Mouse (Mus musculus) neutrophil, adult 5-6 weeks (primary cell): Measurements from ENCODE around the gene Ssc5d. TPM values are rescaled to one million over a fixed set of nuclear protein-coding genes. Genes with fewer than 3 reads are reported as not detected.
"Not testable (repeated sequence)": the region's sequence is repeated elsewhere in the genome, so short reads cannot be mapped to it uniquely, and the experiment has no call there.

Experiments used
- ATAC-seq: fragments of 151-379, 151-347 bp; 2 replicates; pipeline ENCODE4 v1.8.0; 2017; ENCODE audit warnings: mild to moderate bottlenecking, moderate TSS enrichment; ENCODE audit not compliant: insufficient number of reproducible peaks, poor library complexity, low FRiP score, severe bottlenecking; ENCODE audit errors: extremely low read depth
- total RNA-seq: library from RNA; stranded (forward); fragments of 200-1000 nt; gene quantifications from 2 replicates; pipeline ENCODE4 v1.2.3, GENCODE M21; 2017

Ssc5d gene
- 0.47 and 1.4 TPM in 2 replicates for total RNA-seq

- no peak for ATAC-seq
Measured at GRCm38 (mm10) chr7:4925441-4926381, at the start of gene Ssc5d. Ssc5d (plus strand) TSS chr7:4925785.

- ATAC-seq, result peak; percentile 99
Measured at GRCm38 (mm10) chr7:4876753-4877221, 48.8 kb upstream of the Ssc5d start, which contains the start of gene Isoc2a. Isoc2a (plus strand) TSS chr7:4877153.

- 0 out of 2 replicates have a peak, but pooled peaks have one; percentile 2 for ATAC-seq
Measured at GRCm38 (mm10) chr7:4877226-4877625, 48.4 kb upstream of the Ssc5d start.

GRCm38 (mm10) chr7:4878186-4878585 lies 47.4 kb upstream of the Ssc5d start:
- ATAC-seq, result no peak

GRCm38 (mm10) chr7:4879036-4879435 lies 46.5 kb upstream of the Ssc5d start:
- ATAC-seq, result not testable (repeated sequence)

GRCm38 (mm10) chr7:4886680-4887079 lies 38.9 kb upstream of the Ssc5d start:
- ATAC-seq, result no peak

GRCm38 (mm10) chr7:4895186-4895585 lies 30.4 kb upstream of the Ssc5d start:
- no peak for ATAC-seq

- no peak for ATAC-seq
Measured at GRCm38 (mm10) chr7:4898851-4899648, 26.5 kb upstream of the Ssc5d start.

- ATAC-seq, result no peak
Measured at GRCm38 (mm10) chr7:4899649-4900522, 25.7 kb upstream of the Ssc5d start.

- ATAC-seq, result no peak
Measured at GRCm38 (mm10) chr7:4900523-4900851, 25.1 kb upstream of the Ssc5d start.

- ATAC-seq, result peak; percentile 33; the same call in 1 of the 2 replicates
Measured at GRCm38 (mm10) chr7:4901171-4901570, 24.4 kb upstream of the Ssc5d start.

GRCm38 (mm10) chr7:4902404-4902803 lies 23.2 kb upstream of the Ssc5d start:
- no peak for ATAC-seq

GRCm38 (mm10) chr7:4906466-4906950 lies 19.1 kb upstream of the Ssc5d start, which contains the start of gene Gm36210:
Gm36210 (minus strand) TSS chr7:4906516.
- ATAC-seq, result no peak

- ATAC-seq, result no peak
Measured at GRCm38 (mm10) chr7:4911561-4911960, 14.0 kb upstream of the Ssc5d start.

GRCm38 (mm10) chr7:4912248-4912647 lies 13.3 kb upstream of the Ssc5d start:
- no peak for ATAC-seq

GRCm38 (mm10) chr7:4915007-4915665 lies 10.4 kb upstream of the Ssc5d start, which contains the start of gene Zfp628:
Zfp628 (plus strand) TSS chr7:4915217.
- peak; percentile 87 for ATAC-seq

- no peak for ATAC-seq
Measured at GRCm38 (mm10) chr7:4915669-4916416, 9.7 kb upstream of the Ssc5d start.
